Mouse (Mus musculus): Measurements from ENCODE around the gene Tex10. TPM values are rescaled to one million over a fixed set of nuclear protein-coding genes. Genes with fewer than 3 reads are reported as not detected.
"Not testable (repeated sequence)": the region's sequence is repeated elsewhere in the genome, so short reads cannot be mapped to it uniquely, and the experiment has no call there.

The Tex10 gene
- polyA plus RNA-seq, 1 experiment from 2014 or later = 39.8 TPM

DNA sequence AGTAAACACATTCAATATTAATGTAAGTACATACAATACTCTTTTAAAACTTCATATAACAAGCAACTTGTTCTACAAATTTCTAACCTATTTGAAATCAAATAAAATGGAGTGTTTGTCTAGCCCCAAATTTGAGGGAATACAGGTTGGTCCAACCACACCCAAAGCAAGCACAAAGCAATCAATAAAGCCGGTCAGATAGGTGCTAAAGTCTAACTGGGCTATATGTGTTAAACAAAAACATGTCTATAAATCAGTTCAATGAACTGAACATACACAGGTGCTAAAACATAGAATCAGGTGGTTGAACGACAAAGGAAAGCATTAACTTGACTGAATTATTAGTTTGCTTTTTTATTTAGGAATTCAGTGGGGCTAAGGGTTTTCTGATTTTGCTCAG lies 45.2 kb downstream of the Tex10 start:
- Histone ChIP-seq H3K4me3 (no peak overlapping the region), H3K27me3 (no peaks in the 10 kb centered on the region), H3K9me3 (no peaks in the 10 kb centered on the region), H3K4me1 (replicated peaks) (0 out of 2 replicates have a peak, but pooled peaks cover 4% of the 10 kb centered on the region), H3K36me3 (peaks cover 47% of the 10 kb centered on the region), H3K4me2 (no peak overlapping the region), H3K9ac (no peak overlapping the region), H3K27ac (no peak overlapping the region)
- no peak for ATAC-seq (ENCODE audit: low FRiP score)
- WGBS = 95% methylated on average over 2 of the region's 2 CpGs

DNA sequence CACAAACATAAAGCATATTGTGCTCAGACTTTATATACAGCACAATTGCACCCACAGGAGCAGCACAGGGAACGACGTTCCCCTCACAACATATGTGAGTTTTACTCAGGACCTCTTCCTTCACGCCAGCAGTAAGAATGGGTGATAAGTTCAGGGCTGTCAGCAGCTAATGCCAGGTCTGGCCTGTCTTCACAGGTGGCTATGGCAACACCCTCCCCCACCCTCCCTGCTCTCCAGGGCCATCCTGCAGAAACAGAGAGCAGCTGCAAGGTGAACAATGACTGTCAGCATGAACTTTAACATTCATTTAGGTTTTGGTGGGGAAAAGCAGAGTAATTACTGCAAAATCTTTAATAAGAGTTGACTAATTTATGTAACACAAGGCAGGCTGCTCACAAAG lies 45.8 kb downstream of the Tex10 start:
- no peak overlapping the region for H3K9ac ChIP-seq
- WGBS = 62% methylated on average over 3 of the region's 3 CpGs
- no peak overlapping the region for H3K4me3 ChIP-seq
- no peak overlapping the region for H3K4me2 ChIP-seq
- H3K9me3 ChIP-seq = no peaks in the 10 kb centered on the region
- H3K27me3 ChIP-seq = no peaks in the 10 kb centered on the region
- 0 out of 2 replicates have a peak, but pooled peaks cover 4% of the 10 kb centered on the region for H3K4me1 ChIP-seq (replicated peaks)
- ATAC-seq (ENCODE audit: low FRiP score) = no peak
- no peak overlapping the region for H3K27ac ChIP-seq
- H3K36me3 ChIP-seq = peaks cover 45% of the 10 kb centered on the region

DNA sequence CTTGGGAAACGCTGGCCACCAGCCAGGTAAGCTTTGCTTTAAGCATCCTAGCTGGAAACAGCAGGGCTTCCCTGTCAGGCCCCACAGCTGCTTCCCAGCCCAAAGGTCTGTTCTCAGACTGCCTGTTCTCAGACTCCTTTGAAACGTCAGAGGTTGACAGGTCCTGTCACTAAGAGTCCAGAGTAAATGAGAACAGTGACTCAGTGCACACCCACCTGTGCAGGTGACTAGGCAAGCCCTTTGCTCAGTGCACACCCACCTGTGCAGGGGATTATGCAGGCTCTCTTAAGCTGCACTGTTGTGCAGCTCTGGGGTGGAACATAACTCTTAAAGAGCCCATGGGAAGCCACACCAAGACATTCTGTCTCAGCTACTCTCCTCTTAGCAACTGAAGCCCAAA lies 49.5 kb downstream of the Tex10 start:
- Histone ChIP-seq H3K4me3 (no peak overlapping the region), H3K4me2 (no peak overlapping the region)
- ATAC-seq (ENCODE audit: low FRiP score) = 0 out of 2 replicates have a peak, but pooled peaks have one; percentile 32

DNA sequence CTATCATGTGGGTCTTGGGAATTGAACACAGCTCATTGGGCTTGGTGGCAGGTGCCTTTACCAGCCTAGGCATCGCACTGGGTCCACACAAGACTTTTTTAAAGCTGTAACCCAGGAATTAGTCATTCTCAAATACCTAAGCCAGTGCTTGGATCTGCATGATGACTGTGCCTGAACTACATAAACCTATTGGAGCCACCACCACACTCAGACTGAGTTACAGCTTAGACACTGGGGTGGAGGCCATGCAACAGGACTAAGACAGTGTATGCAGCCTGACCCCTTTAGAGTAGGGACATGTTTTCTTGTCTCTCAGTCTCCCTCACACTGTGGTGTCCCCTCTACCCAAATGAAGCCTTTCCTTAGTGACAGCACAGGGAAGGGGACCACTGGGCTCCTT lies 50.6 kb downstream of the Tex10 start:
- 88% methylated on average over 1 of the region's 1 CpGs for WGBS
- no peak for ATAC-seq (ENCODE audit: low FRiP score)
- H3K4me2 ChIP-seq = no peak overlapping the region
- H3K9ac ChIP-seq = no peak overlapping the region
- H3K27me3 ChIP-seq = no peaks in the 10 kb centered on the region
- no peak overlapping the region for H3K4me3 ChIP-seq
- 0 out of 2 replicates have a peak, but pooled peaks cover 7% of the 10 kb centered on the region for H3K4me1 ChIP-seq (replicated peaks)
- peaks cover 23% of the 10 kb centered on the region for H3K36me3 ChIP-seq
- no peak overlapping the region for H3K27ac ChIP-seq
- H3K9me3 ChIP-seq = no peaks in the 10 kb centered on the region

More for the DNA sequence above, 49.5 kb downstream of the Tex10 start:
- Histone ChIP-seq H3K27ac (no peak overlapping the region), H3K36me3 (peaks cover 27% of the 10 kb centered on the region), H3K4me1 (replicated peaks) (0 out of 2 replicates have a peak, but pooled peaks cover 8% of the 10 kb centered on the region), H3K9ac (no peak overlapping the region), H3K27me3 (no peaks in the 10 kb centered on the region), H3K9me3 (no peaks in the 10 kb centered on the region)
- 75% methylated on average over 2 of the region's 2 CpGs for WGBS

DNA sequence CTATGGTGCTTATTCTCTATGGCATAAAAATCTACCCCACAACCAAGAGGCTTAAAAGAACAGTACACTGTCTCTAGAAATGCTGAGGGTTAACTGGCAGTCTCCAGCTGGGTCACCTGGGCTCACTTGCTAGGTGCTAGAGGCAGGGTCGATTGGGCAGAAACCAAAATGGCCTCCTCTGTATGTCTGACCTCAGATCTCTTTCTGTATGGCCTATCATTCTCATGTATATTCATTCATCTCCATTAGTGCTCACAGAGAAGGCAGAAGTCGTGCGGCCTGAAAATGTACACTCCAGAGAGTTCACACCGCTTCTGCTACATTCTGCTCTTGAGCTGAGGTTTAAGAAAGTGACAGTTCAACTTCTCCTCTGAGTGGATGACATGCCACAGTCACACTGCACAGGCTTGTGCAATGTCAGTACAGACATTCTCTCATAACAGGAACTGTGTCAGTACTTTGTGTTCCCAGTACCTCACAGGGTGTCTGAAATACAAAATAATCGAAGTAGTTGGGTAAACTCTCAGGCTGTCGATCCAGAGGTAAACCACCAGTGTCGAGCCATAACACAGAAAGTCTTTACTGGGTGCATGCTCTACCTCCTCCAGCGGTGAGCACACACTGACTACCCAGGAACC lies 54.3 kb downstream of the Tex10 start:
- Histone ChIP-seq H3K4me2 (no peak overlapping the region), H3K27me3 (no peaks in the 10 kb centered on the region), H3K4me3 (no peak overlapping the region), H3K9me3 (no peaks in the 10 kb centered on the region), H3K27ac (no peak overlapping the region), H3K36me3 (peaks cover 17% of the 10 kb centered on the region), H3K9ac (no peak overlapping the region), H3K4me1 (replicated peaks) (0 out of 2 replicates have a peak, but pooled peaks cover 4% of the 10 kb centered on the region)
- WGBS = 92% methylated on average over 8 of the region's 8 CpGs
- no peak for ATAC-seq (ENCODE audit: low FRiP score)

DNA sequence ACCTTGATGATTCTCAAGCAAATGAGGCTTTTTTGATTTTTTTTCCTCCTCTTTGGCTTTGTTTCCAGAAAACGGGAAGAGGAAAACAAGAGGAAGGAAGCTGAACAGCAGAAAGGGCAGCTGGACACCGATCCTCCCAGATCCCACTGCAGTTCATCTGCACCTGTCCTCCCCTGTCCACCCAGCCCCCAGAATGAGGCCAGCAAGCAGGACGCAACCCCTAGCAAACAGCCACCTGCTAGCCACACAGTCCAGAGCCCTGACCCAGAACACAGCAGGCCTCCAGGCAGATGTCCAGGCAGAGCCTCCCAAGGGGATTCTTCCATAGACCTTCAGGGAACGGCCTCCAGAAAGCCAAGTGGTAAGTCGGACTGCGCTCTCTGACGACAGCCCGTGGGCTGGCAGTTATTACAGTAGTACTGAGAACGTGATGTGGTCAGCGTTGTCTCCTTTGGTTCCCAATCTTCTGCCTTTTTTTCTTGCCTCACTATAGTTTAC lies 57.4 kb downstream of the Tex10 start:
- ATAC-seq (ENCODE audit: low FRiP score) = no peak
- no peaks in the 10 kb centered on the region; the same call in 1 of the 2 replicates for H3K36me3 ChIP-seq
- no peak overlapping the region for H3K4me2 ChIP-seq
- H3K27ac ChIP-seq = no peak overlapping the region
- no peak overlapping the region for H3K9ac ChIP-seq
- H3K4me1 ChIP-seq (replicated peaks) = no peaks in the 10 kb centered on the region
- H3K9me3 ChIP-seq = no peaks in the 10 kb centered on the region
- no peak overlapping the region for H3K4me3 ChIP-seq
- no peaks in the 10 kb centered on the region for H3K27me3 ChIP-seq
- 84% methylated on average over 10 of the region's 10 CpGs for WGBS

DNA sequence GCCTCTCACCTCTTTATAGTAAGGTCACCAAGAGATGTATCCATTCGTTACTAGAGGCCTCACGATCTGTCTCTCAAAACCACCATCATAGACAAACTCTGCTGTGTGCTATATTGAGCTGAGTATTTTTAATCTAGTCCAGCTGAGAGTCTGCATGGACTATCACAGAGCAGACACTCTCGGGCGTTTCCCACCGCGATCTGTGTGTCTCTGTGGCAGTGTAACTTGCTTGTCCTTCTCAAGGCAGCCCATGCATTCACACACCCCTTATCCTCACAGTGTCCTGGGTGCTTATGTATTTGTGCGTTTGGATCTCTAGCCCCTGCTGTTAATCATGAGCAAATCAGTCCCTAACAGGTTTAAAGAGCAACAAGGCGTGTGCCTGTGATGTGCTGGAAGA lies 59.8 kb downstream of the Tex10 start:
- no peak overlapping the region for H3K27ac ChIP-seq
- WGBS = 93% methylated on average over 8 of the region's 8 CpGs
- H3K9me3 ChIP-seq = no peaks in the 10 kb centered on the region
- no peaks in the 10 kb centered on the region for H3K27me3 ChIP-seq
- H3K9ac ChIP-seq = no peak overlapping the region
- no peaks in the 10 kb centered on the region for H3K36me3 ChIP-seq
- no peak overlapping the region for H3K4me2 ChIP-seq
- no peaks in the 10 kb centered on the region for H3K4me1 ChIP-seq (replicated peaks)
- no peak overlapping the region for H3K4me3 ChIP-seq
- ATAC-seq (ENCODE audit: low FRiP score) = no peak

DNA sequence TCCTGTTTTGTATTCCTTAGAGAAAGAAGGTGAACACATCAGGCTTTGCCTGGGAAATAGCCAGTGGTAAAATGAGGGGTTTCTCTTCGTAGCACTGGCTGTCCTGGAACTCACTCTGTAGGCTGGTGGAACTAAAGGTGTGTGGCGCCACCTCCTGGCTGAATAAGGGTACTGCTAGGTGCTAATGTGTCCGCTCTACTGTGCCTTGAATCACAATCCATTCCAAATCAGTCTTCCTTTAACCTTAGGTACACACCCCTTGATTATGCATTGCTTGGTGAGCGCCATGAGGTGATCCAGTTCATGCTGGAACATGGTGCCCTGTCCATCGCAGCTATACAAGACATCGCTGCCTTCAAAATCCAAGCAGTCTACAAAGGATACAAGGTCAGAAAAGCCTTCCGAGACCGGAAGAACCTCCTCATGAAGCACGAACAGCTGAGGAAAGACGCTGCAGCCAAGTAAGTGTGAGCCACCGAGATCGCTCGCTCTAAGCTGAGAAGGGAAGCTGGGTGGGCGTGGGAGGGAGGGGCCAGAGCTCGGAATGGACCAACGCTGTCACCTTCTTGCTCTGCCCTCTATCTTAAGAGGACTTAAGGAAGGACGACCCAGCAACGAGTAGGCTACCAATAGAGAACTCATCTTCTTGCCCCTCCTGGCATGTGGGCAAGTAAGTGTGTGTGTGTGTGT lies 65.8 kb downstream of the Tex10 start:
- H3K36me3 ChIP-seq = no peaks in the 10 kb centered on the region
- ATAC-seq (ENCODE audit: low FRiP score) = peak; percentile 64
- H3K27me3 ChIP-seq = no peaks in the 10 kb centered on the region
- H3K27ac ChIP-seq = no peak overlapping the region
- H3K4me1 ChIP-seq (replicated peaks) = no peaks in the 10 kb centered on the region
- H3K9me3 ChIP-seq = no peaks in the 10 kb centered on the region
- 52% methylated on average over 18 of the region's 18 CpGs for WGBS
- H3K4me3 ChIP-seq = no peak overlapping the region
- no peak overlapping the region for H3K9ac ChIP-seq
- H3K4me2 ChIP-seq = 0 out of 2 replicates have a peak overlapping the region, but pooled peaks have one; percentile 20

DNA sequence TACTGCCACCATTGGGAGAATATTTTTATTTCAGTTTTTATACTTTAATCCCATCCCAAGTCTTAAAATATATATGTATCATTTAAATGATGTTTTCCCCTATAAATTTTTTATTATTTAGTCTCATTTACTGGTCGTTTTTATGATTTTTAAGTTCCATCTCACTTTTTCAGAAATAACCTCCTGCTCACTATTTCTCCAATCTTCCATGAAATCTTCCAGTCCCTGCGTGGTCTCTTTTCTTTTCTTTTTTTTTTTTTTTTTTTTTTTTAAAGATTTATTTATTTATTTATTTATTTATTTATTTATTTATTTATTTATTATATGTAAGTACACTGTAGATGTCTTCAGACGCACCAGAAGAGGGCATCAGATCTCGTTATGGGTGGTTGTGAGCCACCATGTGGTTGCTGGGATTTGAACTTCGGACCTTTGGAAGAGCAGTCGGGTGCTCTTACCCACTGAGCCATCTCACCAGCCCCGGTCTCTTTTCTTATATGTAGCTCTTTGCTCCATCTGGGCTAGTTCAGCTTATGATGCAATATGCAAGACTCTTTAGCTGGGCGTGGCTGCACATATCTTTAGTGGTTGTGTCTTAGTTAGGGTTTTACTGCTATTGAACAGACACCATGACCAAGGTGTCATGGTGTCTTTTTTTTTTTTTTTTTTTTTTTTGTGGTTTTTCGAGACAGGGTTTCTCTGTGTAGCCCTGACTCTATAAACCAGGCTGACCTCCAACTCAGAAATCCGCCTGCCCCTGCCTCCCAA lies 67.4 kb downstream of the Tex10 start:
- not testable (repeated sequence) for ATAC-seq (ENCODE audit: low FRiP score); H3K9me3 ChIP-seq; H3K36me3 ChIP-seq; H3K4me3 ChIP-seq; H3K9ac ChIP-seq; H3K27me3 ChIP-seq; H3K4me2 ChIP-seq; H3K4me1 ChIP-seq (replicated peaks); H3K27ac ChIP-seq
- 93% methylated on average over 8 of the region's 10 CpGs for WGBS

DNA sequence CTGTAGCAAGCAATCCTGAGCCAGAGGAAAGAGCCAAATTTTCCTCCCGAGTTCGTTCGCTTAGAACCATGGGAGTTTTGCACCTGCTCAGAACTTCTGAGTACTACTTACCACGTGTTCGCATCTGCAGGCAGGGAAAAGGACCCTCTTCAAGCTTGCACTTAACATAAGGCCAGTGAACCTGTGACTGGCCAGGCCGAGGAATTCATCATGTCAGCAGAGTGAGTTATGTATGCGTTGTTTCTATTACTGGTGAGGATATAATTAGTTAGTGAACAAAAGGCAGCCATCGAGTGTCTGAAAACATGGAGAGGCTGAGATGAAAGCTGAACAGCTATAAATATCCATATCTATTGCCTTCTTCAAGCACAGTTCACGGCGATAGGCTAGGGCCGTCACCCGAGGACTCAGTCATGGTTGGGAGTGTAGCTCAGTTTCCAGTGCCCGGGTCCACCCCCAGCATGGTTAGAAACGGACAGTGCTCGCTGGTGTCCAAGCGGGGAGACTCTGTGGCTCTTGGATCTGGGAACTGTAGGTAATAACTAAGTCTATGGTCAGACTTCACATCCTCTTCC lies 70.1 kb downstream of the Tex10 start:
- no peak for ATAC-seq (ENCODE audit: low FRiP score)
- Histone ChIP-seq H3K9me3 (no peaks in the 10 kb centered on the region), H3K27me3 (no peaks in the 10 kb centered on the region), H3K9ac (no peak overlapping the region), H3K4me2 (no peak overlapping the region), H3K36me3 (peaks cover under 1% of the 10 kb centered on the region; the same call in 1 of the 2 replicates), H3K27ac (no peak overlapping the region), H3K4me1 (replicated peaks) (no peaks in the 10 kb centered on the region), H3K4me3 (no peak overlapping the region)
- 69% methylated on average over 16 of the region's 16 CpGs for WGBS

DNA sequence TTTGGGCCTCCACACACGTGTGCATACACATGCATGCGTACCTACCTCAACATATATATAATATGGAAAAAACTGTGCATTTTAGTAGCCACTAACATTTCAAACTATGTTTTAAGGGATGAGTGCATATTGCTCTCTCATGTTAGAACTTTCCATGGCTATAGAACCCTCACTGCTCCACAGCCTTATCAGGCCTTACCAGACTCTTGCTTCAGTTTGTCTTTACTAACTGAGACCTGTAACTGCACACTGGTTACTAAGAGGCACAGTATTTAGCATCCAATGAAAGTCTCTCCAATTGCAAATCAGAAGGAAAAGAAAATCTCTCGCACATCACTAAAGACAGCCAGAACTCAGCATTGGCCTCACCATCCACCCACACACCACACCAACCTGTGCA lies 76.3 kb downstream of the Tex10 start:
- H3K9ac ChIP-seq = no peak overlapping the region
- H3K27ac ChIP-seq = no peak overlapping the region
- no peaks in the 10 kb centered on the region for H3K9me3 ChIP-seq
- no peak for ATAC-seq (ENCODE audit: low FRiP score)
- no peak overlapping the region for H3K4me2 ChIP-seq
- H3K4me1 ChIP-seq (replicated peaks) = no peaks in the 10 kb centered on the region
- H3K27me3 ChIP-seq = no peaks in the 10 kb centered on the region
- H3K36me3 ChIP-seq = peaks cover 12% of the 10 kb centered on the region
- no peak overlapping the region for H3K4me3 ChIP-seq
- WGBS = 100% methylated on average over 3 of the region's 3 CpGs

DNA sequence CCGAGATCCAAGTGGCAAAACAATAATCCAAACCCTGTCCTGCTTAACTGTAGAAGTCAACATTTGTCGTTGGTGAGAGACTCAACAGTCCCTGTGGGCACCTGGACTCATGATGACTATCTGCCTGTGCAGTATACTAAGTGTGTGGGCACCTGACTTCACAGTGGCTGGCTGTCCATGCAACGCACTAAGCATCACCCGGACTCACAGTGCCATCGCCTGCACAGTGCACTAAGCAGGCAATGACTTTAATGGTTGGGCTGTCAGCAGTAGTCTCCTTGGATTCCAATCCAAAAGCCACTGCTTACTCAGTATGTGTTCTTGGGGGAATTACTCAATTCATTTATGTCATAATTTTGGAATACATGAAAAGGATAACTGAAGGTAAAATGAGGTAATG lies 90.8 kb downstream of the Tex10 start:
- no peak overlapping the region for H3K4me3 ChIP-seq
- ATAC-seq (ENCODE audit: low FRiP score) = no peak
- no peaks in the 10 kb centered on the region for H3K4me1 ChIP-seq (replicated peaks)
- no peak overlapping the region for H3K27ac ChIP-seq
- H3K9ac ChIP-seq = no peak overlapping the region
- no peaks in the 10 kb centered on the region for H3K9me3 ChIP-seq
- WGBS = 85% methylated on average over 5 of the region's 5 CpGs
- H3K27me3 ChIP-seq = no peaks in the 10 kb centered on the region
- H3K4me2 ChIP-seq = no peak overlapping the region
- H3K36me3 ChIP-seq = no peaks in the 10 kb centered on the region

All from hindbrain, embryonic 13.5 days (tissue).